Mouse (Mus musculus): ENCODE results near the gene Gfpt2.
"Not testable (repeated sequence)": the region's sequence is repeated elsewhere in the genome, so short reads cannot be mapped to it uniquely, and the experiment has no call there.

Gene Gfpt2

DNA sequence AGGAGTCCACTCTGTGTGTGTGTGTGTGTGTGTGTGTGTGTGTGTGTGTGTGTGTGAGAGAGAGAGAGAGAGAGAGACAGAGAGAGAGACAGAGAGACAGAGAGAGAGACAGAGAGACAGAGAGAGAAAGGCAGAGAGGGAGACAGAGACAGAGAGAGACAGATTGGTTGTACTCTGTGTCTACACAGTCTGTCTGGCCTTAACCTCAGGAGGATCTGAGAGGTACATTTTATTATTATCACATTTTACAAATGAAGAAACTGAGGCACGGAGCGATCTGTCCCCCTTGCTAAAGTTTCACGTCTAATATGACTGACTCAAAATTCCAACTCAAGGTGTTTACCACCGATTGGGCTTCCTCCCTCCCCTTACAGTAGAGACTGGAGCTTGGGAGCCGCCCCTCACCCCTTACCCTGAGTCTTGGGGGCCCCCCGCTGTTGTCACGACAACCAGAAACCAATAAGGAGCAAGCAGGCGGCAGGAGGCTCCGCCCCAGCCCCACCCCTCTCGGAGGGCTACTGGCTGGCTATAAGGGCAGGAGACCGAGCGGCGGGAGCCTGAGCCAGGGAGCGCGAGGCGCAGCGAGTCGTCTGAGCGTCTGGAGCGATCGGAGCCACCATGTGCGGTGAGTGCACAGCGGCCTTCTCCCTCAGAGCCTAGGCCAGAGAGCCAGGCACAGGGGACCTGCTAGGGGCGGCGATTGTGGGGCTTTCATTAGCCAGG is at the start of gene Gfpt2:
Gfpt2 (plus strand) TSS at position 560 of the 723 bp plus-strand sequence.
- in situ Hi-C loops (cut with MboI) = no loop called here

DNA sequence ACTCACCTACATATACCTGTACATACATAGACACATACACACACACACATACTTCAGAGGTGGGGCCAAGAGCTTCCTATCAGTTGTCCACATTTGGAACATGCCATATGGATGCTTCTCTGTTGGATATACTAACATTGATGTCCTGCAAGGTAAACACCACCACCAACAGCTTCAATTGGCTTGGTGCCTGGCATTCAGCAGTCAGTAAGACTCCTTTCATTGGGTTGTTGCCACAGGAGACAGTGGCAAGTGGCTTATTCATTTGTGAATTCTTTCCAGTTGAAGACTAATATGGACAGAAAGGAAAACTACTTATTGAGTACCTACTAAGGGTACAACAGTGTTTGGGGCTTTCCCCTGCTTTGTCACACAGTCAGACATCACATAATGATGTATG is 49.0 kb upstream of the Gfpt2 start:
- in situ Hi-C loops (cut with MboI) = no loop called here

DNA sequence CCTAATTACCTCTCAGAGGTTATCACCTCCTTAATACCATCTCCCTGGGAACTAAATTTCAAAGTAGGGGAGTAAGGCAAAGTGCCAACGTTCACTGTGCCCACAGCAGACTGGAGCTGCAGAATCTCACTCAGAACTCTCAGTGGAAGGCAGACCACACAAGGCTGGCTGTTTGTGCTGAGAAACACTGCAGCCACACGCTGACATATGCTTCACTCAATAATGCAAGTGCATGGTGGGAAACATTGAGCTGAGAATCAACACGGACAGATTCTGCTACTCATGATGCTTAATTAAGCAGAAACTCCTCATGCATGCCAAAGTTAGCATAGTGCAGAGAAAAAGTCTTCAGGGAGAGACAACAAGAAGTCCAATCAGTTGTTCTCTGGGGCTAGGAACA is 48.1 kb upstream of the Gfpt2 start:
- in situ Hi-C loops (cut with MboI) = no loop called here

DNA sequence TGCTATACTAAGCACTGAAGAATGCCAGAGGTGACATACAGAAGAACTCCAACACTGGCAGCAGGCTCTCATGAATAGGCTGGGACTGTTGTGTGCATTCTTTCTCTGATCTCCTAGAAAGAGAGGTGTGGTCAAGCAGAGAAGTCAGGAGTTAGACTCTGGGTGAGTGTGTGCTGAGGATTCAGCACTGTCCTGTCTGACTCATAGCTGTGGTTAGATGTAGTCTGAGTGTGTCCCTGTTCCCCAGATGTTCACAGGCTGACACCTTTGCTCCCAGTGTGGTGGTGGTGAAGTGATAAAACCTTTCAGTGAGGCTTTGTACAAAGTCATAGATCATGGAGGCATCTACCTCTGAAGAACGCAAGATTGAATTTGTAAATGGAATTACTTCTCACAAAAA is 47.2 kb upstream of the Gfpt2 start:
- in situ Hi-C loops (cut with MboI) = no loop called here

DNA sequence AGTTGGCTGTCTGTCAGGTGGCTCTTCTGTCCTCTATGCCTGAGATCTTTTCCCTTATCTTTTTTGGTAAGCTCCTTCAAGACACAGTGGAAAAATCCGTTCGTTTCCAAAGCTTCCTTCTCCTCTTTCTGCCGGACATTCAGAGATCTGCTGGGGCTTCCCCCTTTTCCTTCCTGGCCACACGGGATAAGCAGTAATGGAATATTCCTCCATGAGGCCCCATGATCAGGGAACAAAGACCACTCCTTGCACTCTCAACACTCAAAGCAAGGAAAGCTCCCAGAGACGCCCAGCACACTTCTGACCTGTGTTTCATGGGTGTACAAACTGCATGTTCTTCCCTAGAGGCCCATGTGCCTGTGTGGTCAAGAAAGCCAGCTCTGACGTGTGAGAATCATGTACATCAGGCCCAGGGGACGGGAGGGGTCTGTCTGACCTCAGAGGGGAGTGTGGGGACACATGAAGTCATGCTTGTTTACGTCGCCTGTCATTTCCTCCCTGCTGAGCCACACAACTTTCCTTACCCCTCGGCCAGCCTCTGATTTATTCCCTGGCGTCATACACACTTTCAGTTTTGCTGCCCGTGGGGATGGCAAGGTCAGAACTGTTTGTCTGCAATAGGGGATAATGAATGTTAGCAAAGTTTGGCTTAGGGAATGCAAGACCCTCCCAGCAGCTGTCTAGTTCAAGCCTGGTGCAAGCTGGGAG is 38.9 kb upstream of the Gfpt2 start:
- in situ Hi-C loops (cut with MboI) = no loop called here

DNA sequence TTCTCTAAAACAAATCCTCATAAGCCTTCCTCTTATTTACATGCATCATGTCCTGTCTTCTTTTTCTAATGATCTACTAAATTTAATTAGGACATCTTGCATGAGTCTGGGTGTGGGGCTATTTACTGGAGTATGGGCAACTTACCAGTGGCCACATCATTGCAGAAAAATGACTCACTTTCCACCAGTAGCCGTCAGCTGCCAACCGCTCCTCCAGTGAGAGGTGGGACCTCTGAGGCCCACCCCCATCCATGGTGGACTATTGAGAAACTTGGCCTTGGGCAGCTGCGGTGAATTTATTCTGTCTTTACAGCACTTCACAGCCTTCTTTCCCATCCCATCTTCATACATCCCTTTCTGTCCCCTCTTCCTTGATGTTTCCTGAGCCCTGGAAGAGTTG is 35.9 kb upstream of the Gfpt2 start:
- in situ Hi-C loops (cut with MboI) = no loop called here

DNA sequence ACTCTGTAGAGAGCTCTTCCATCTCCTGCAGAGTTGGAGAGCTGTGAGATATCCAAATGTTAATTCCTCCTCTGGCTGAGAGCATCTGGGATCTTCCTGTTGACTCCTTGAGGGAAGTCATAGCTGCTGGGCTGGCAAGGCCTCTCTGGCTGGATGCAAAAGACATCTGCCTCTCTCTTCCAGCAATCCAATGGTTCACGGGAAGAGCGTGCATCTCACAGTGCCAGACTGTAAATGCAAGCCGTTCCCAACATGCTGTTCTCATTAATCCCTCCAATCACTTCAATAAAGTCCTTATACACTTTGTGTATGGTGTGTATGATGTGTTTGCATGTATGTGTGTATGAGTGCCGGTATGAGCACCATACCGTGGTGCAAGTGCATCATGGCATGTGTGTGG is 32.8 kb upstream of the Gfpt2 start:
- in situ Hi-C loops (cut with MboI) = no loop called here

DNA sequence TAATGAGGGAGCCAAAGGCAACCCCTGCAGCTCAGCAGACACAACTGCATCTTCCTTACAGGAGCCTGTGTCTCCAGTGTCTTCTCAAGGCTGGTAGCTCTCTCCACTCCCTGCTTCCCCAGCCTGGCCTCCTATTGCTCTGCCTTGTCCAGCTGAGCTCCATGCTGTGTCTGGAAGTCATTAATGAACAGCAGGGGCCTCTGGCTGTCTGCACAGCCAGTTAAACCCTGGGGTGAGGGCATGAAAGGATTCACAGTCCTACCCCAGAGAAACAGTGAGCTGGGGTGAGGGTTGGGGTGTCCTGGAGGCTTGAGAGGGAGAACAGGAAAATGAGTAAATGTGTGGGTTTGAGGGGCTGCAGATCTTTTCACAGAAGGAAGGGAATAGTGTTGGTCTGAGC is 30.4 kb upstream of the Gfpt2 start:
- in situ Hi-C loops (cut with MboI) = no loop called here

DNA sequence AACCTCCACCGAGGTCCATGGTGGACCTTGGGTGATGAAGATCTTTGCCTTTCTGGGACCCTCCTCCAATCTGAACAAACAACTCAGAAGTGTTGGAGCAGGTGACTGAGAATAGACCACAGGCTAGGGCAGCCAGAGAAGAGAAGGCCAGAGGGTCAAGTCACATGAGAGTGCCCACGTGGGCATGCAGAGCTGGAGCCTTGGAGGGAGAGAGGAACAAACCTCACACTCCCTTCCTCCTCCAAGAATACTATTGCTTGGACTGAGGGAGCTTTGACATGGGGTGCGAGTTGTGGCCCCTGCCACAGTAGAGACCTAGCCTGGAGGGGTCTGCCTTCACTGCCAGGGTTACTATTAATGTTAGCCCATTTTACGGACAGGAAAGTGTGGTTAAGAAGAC is 30.0 kb upstream of the Gfpt2 start:
- in situ Hi-C loops (cut with MboI) = no loop called here

DNA sequence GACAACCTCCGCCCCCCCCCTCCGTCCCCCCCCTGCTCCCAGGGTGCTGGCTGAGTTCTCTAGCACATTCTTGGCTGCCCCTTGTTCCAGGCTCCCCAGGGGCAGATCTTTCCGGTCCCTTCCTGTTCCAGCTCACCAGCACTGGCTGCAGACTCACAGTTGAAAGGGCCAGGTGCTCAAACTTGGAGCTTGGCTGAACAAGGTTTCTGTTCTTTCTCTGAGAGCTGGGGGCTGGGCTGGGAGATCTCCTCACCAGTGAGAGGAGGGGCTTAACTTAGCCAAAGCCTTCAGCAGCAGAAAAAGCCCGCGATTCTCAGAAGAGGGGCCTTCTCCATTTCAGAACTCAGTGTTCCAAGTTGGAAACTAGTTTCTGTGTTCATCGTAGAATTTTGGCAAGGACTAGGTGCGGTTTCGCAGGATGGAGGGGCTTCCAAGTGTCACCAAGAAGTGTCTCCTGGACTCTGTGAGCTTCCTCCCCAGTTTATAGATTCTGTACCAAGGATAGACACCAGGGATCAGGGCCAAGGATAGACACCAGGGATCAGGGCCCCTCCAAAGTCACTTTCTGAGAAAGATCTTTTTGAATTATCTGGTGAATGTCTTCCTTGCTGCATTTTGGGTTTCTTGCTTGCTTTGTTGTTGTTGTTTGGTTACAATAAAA is 29.2 kb upstream of the Gfpt2 start:
- in situ Hi-C loops (cut with MboI) = no loop called here

DNA sequence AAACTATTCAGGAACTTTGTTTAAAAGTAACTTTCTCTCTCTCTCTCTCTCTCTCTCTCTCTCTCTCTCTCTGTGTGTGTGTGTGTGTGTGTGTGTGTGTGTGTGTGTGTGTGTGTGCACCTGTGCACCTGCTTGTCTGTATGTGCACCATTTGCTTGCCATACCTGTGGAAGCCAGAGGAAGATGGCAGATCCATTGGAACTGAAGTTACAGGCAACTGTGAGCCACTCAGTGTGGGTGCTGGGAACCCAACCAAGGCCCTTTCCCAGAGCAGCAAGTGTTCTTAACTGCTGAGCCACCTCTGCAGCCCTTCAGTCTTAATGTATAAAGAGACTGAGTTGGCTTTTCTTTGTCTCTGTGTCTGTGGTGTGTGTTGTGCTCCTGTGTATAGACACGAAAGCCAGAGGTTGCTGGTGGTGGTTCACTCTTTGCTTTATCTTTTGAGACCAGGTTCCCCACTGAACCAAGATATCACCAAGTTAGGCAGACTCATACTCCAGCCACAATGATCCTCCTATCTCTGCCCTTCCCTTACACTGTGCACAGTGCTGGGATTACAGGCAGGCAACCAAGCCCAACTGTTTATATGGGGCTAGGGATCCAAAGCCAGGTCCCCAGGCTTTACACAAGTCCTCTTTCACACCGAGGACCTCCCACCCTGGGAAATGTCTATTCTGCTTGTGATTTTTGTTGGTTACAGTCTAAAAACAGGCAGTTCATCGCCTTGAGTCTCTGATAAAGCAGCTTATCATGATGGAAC is 28.4 kb upstream of the Gfpt2 start:
- in situ Hi-C loops (cut with MboI) = no loop called here

DNA sequence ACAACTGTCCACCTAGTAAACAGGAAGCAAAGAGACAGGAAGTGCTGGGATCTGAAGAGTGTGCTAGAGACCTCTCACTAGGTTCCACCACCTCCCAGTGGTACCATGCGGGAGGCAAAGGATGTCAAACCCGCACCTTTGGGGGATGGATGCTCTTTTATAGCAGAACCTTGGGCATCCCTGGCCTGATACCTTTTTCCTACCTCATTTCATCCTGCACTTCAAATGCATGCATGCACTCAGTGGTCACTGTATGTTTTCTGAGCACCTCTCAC is 27.9 kb upstream of the Gfpt2 start:
- in situ Hi-C loops (cut with MboI) = no loop called here

DNA sequence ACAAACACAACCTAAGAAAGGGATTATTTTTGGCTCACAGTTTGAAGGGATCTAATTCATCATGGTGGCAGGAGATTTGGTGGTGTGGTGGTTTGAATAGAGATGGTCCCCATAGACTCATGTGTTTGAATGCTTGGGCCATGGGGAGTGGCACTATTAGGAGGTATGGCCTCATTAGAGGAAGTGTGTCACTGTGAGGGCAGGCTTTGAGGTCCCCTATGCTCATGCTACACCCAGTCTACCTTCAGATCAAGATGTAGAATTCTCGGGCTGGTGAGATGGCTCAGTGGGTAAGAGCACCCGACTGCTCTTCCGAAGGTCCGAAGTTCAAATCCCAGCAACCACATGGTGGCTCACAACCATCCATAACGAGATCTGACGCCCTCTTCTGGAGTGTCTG is 26.5 kb upstream of the Gfpt2 start:
- in situ Hi-C loops (cut with MboI) = not testable (repeated sequence)

DNA sequence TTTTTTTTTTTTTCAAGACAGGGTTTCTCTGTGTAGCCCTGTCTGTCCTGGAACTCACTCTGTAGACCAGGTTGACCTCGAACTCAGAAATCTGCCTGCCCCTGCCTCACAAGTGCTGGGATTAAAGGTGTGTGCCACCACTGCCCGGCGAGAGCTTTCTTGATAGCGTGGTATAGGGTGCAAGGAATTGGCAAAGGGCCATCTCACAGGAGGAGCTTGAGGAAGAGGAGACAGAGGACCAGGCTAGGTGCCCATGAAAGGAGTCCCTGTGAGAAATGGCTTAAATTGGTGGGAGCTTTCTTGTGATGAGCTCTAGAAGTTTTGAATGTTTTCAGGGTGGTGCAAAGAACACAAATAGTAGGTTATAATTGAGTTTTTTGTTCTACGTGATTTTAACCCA is 25.2 kb upstream of the Gfpt2 start:
- in situ Hi-C loops (cut with MboI) = no loop called here

DNA sequence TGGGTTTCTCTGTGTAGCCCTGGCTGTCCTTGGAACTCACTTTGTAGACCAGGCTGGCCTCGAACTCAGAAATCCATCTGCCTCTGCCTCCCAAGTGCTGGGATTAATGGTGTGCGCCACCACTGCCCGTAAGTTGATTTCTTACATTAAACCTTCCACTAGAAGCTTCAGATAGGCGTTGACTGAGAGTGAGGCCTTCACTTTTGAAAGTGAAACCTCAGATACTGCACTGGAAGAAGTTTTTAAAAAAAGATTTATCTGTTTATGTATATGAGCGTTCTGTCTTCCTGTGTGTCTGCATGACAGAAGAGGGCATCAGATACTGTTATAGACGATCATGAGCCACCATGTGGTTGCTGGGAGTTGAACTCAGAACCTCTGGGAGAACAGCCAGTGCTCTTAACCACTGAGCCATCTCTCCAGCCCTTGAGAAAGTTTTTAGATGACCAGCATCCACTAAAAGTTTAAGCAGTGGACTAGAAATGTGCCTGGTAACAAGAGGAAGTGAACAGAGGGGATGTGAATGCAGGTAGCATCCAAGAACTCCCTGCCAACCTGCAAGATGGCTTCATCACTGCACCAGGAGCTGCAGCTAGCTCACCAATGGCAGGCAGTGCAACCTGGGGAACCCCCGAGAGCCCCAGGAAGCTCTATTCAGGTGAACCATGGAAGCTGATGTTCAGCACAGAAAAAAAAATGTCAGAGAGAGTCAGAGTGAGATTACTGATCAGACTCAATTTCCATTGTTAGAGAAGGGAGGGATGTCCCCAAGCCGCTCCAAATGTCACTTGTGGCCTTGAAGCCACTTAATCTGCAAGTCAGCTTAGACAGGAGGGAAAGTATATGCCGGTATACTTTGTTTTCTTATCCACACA is 23.1 kb upstream of the Gfpt2 start:
- in situ Hi-C loops (cut with MboI) = no loop called here

DNA sequence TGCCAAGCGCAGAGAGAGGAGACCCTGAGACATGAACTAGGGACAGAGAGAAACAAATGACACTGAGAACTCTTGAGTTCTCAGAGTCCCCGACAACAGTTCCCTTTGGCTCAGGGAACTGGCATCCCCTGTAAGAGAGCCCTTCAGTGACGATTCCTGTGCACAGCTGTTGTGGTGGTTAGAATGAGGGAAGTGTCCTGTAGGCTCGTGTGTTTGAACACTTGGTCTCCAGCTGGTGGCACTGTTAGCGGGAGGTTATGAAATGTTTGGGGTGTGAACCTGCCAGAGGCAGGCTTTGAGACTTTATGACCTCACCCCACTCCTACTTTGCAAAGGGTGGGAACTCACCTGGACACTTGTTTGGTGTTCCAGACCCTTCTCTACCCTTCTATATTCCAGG is 21.7 kb upstream of the Gfpt2 start:
- in situ Hi-C loops (cut with MboI) = no loop called here

DNA sequence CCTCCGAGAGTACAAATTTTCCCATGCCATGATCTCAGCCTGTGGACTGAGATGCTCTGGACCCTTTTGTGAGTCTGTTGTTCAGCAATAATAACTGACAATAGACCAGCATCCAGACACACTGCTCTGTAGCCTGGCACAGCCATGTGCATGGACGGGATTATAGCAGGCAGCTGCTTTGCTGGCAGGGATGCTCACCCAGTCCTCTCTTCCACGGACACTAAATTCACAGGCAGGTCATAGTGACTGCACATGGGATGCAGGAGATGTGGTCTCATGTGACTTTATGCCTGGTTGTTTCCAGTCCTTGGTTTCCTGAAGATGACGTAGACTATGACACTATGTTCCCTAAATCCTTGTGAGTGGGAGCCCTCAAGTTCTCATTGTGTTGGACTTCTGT is 19.1 kb upstream of the Gfpt2 start:
- in situ Hi-C loops (cut with MboI) = no loop called here

DNA sequence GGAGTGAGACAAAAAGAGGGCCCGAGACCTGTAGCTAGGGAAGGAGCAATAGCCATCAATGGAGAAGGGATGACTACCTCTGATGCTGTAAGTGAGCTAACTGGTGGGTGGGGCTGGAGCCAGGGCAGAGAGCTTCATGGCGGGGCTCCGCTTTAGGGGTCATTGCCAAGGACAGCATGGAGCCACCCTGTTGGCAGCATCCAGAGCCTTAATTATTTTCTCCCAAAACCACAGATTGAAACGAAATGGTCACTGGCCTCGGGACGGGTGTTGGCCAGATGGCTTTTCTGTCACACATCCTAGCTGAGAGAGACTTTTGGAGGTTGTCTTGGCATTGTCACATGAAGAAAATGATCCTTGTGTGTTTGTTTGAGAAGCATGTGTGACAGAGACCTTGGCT is 15.1 kb upstream of the Gfpt2 start:
- in situ Hi-C loops (cut with MboI) = no loop called here

DNA sequence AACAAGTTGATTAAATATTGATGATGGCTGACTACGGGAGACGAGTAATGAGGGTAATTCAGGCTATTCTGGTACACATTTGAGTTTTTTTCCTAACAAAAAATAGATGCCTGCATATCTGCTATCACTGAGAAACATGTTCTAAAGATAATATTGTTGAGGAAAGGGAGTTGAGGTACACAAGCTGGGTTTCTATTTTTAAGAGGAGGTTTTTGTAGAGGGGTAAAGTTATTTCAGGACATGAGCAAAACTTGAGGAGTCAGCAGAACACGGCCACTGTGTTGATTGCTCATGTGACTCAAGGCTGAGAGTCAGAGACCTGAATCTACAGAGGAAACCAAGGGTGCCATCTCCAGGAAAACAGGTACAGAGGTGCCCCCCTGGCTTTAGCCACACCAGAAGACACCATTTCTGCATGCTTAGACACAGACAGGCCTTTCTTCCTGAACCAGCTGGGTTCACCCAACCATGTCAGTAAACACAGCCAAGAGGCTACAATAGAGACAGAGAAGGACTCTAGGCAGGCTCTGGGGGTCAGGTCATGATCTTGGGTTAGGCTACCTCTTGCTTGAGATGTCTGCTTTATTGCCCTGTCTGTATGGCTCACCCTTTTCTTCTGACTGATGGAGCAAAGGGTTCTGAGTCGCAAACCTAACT is 13.7 kb upstream of the Gfpt2 start:
- in situ Hi-C loops (cut with MboI) = no loop called here

DNA sequence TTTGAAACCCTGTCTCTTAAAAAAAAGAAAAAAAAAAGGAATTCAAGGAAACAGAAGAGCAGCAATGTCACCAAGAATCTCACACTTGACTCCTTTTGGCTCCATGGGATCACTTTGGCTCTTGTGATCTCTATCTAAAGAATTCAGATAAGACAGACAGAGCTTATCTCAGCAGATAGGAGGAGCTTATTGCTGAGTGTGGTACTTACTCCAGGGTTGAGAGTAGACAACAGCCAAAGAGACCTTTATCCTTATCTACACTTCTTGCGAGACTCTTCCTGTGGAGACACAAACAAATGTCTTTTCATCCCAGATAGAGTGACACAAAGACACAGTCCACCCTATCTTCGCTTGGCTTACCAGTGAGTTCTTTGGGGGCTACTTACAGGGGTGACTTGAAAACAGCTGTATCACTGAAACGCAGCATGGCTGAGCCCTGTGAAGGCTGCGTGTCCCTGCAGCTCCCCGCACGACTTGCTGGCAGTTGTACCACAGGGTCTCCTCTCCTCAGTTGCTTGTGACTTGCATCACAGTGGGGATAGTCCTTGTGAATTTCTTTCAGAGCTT is 12.1 kb upstream of the Gfpt2 start:
- in situ Hi-C loops (cut with MboI) = no loop called here

DNA sequence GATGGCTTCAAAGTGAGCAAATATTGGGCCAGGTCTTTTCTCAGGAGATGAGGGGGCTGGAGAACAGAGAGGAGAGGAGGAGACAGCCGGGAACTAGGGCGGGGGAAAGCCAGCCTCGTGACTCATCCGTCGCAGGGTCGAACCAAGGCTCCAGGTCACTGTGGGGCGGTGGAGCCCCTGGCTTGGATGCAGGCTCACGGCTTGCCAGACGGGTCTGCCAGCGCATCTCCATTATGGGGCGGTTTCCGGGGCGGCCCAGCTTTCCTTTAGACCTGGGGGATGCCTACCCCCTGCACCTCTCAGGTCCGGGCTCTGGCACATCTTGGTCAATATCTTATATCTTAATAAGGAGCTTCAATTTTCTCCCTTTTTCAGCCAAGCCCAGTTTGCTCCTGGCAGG is 847 bp upstream of the Gfpt2 start:
- in situ Hi-C loops (cut with MboI) = no loop called here
